ENCODE assay signal across 10 mouse cellular contexts in the genomic region with DNA sequence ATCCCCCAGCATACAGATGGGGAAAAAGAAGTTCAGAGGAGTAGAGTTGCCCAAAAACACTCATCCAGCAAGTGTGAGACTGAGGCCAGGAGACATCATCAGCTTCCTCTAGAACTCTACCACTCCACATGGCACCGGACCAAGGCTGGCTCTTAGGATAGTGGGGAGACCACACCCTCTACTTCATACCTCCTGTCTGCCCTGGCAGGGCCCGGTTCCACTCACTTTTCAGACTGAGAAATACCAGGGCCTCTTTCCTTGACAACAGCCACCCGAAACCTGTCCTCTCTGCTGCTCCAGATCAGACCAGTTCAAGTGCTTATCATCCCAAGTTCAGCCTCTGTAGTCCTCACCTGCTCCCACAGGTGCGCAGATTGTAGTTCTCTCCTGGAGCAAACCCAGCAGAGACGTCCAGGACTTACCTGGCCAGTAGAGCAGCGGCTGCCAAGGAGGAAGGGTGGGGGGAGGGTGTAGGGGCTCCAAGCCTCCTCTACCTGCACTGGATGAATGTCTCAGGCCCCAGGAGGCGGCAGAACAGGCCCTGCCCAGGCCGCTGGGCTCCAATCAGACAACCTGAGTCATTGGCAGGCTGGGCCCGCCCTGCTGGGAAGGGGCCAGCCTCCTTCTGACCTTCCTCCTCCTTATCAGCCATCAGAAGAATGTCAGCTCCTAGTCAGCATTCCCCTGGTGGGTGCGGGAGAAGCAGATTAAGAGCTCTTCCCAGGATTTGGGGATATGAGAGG. TPM values are rescaled to one million over a fixed set of nuclear protein-coding genes. Genes with fewer than 3 reads are reported as not detected.
DNase-seq lines count a peak whose midpoint lies in the region; ATAC-seq and TF ChIP-seq lines count a peak whose summit lies in the region.
"Had no signal": no experiment of that assay in that cellular context is flagged by ENCODE, and none has a peak within 500 bp of the region (broad histone marks: within the 10 kb centered on the region; RNA-seq: fewer than 3 reads in every experiment).

Sh3tc1 (minus strand) TSS at position 452 of the 743 bp plus-strand sequence.

- H3K36me3 ChIP-seq in forebrain, embryonic 10.5 days (replicated peaks): no peaks in the 10 kb centered on the region
- H3K36me3 ChIP-seq in hindbrain, postnatal 0 days (ENCODE audit: insufficient read depth, low read length): no peaks in the 10 kb centered on the region
- H3K36me3 ChIP-seq: hindbrain, embryonic 13.5 days had no signal

- DNase-seq in ZHBTc4 (ENCODE audit: low read depth, low spot score): peak; percentile 93
- peak; percentile 12 for DNase-seq in embryo, embryonic 9.5 days (ENCODE audit: extremely low spot score)
- peak; percentile 79 for DNase-seq in kidney, adult 18-20 months
- no peak for DNase-seq in forebrain, embryonic 10.5 days (ENCODE audit: extremely low spot score, low spot score)
- no peak for DNase-seq in hindbrain, postnatal 0 days (ENCODE audit: low spot score)
- no peak for DNase-seq in spleen, postnatal 36 days (ENCODE audit: low spot score in 2 of 2)
- DNase-seq in c-Kit-positive CD71-positive TER-119-positive erythroid progenitor cells, embryonic 14.5 days (ENCODE audit: low spot score): no peak

- no peak within 1 kb of the TSS for H3K27ac ChIP-seq in forebrain, embryonic 10.5 days
- H3K27ac ChIP-seq in hindbrain, postnatal 0 days: no peak within 1 kb of the TSS
- H3K27ac ChIP-seq: hindbrain, embryonic 13.5 days had no signal

- no peak for TF ChIP-seq CTCF in hindbrain, postnatal 0 days (IDR thresholded peaks at IDR 0.05; ENCODE audit: low read depth)

- H3K9ac ChIP-seq in hindbrain, postnatal 0 days (replicated peaks; ENCODE audit: low read length): no peak within 1 kb of the TSS
- H3K9ac ChIP-seq: hindbrain, embryonic 13.5 days had no signal

- H3K4me2 ChIP-seq in hindbrain, postnatal 0 days (ENCODE audit: low read depth, low read length): no peak within 1 kb of the TSS
- H3K4me2 ChIP-seq: hindbrain, embryonic 13.5 days had no signal

- peaks cover 11% of the 10 kb centered on the region for H3K4me1 ChIP-seq in forebrain, embryonic 10.5 days
- H3K4me1 ChIP-seq in hindbrain, postnatal 0 days (ENCODE audit: insufficient read depth, low read length): no peaks in the 10 kb centered on the region

- H3K4me3 ChIP-seq in forebrain, embryonic 10.5 days: no peak within 1 kb of the TSS
- H3K4me3 ChIP-seq in hindbrain, postnatal 0 days (ENCODE audit: low read length): no peak within 1 kb of the TSS
- H3K4me3 ChIP-seq: hindbrain, embryonic 13.5 days; myocyte had no signal

- no peaks in the 10 kb centered on the region for H3K9me3 ChIP-seq in forebrain, embryonic 10.5 days
- H3K9me3 ChIP-seq in hindbrain, postnatal 0 days (ENCODE audit: low read length): no peaks in the 10 kb centered on the region
- H3K9me3 ChIP-seq: hindbrain, embryonic 13.5 days had no signal

- H3K27me3 ChIP-seq in forebrain, embryonic 10.5 days (ENCODE audit: poor library complexity, severe bottlenecking): peaks cover 33% of the 10 kb centered on the region
- H3K27me3 ChIP-seq in hindbrain, postnatal 0 days (ENCODE audit: insufficient read depth, low read length): peaks cover 6% of the 10 kb centered on the region; the same call in 1 of the 2 replicates

- peak; percentile 30; the same call in 1 of the 2 replicates for ATAC-seq in megakaryocyte progenitor cell, adult 5-6 weeks (replicated peaks; ENCODE audit: poor library complexity)
- no peak for ATAC-seq in hindbrain, postnatal 0 days

- 17% methylated on average over 10 of the region's 10 CpGs for whole genome bisulfite sequencing in forebrain, embryonic 10.5 days
- 29% methylated on average over 10 of the region's 10 CpGs for WGBS in hindbrain, postnatal 0 days

RNA-seq across cellular contexts. Expression of gene Sh3tc1, which starts in this region (rescaled TPM):
- total RNA-seq in megakaryocyte progenitor cell, adult 5-6 weeks (2015): 2.7 and 4.1 TPM in 2 replicates
- total RNA-seq in megakaryocyte progenitor cell, adult 5-6 weeks (2017): 2.9 and 5.5 TPM in 2 replicates
- 3.9 and 4.5 TPM in 2 replicates for polyA plus RNA-seq in forebrain, embryonic 10.5 days (2016; fragmentation: Nextera tagmentation; extraction: Ambion mirVana)
- 2.8 and 4.1 TPM in 2 replicates for total RNA-seq in hindbrain, postnatal 0 days (2014; rRNA removed)
- polyA plus RNA-seq in hindbrain, postnatal 0 days (2015; fragmentation: Nextera tagmentation; extraction: Ambion mirVana): 1.8 and 2.0 TPM in 2 replicates

Comparison
In these comparisons a context has a peak if more than half of its experiments do, and no peak if none do; other contexts are left out.
1. DNase-seq: peak in ZHBTc4 (single experiment), embryo, embryonic 9.5 days (single experiment) and kidney, adult 18-20 months (single experiment); none in forebrain, embryonic 10.5 days (single experiment), hindbrain, postnatal 0 days (single experiment), spleen, postnatal 36 days (0 of 2) and c-Kit-positive CD71-positive TER-119-positive erythroid progenitor cells, embryonic 14.5 days (single experiment).